Mouse (Mus musculus) lung, embryonic 15.5 days (tissue): ENCODE data around the gene Bglap3. TPM values are rescaled to one million over a fixed set of nuclear protein-coding genes. Genes with fewer than 3 reads are reported as not detected.

Source experiments
- ATAC-seq: fragments of 200-750 bp; cut with Nextera tagmentation; 2 replicates; pipeline ENCODE4 v1.8.0; 2017; ENCODE audit warnings: moderate number of reproducible peaks, borderline replicate concordance; ENCODE audit not compliant: low FRiP score, low TSS enrichment; ENCODE audit errors: extremely low read depth
- H3K27ac ChIP-seq: fragments of 300-500 bp; sonication (generic); 2 replicates; pipeline ENCODE4 v1.5.1; 2015; ENCODE audit warnings: moderate library complexity, mild to moderate bottlenecking, inconsistent platforms
- H3K27me3 ChIP-seq: fragments of 300-500 bp; sonication (generic); 2 replicates; pipeline ENCODE4 v1.6.1; 2015; ENCODE audit warnings: inconsistent platforms
- H3K36me3 ChIP-seq: fragments of 300-500 bp; sonication (generic); 2 replicates; pipeline ENCODE4 v1.6.1; 2015; ENCODE audit warnings: inconsistent platforms
- H3K4me1 ChIP-seq: fragments of 300-500 bp; sonication (generic); 2 replicates; pipeline ENCODE4 v1.6.1; 2015; ENCODE audit warnings: inconsistent platforms
- H3K4me2 ChIP-seq: fragments of 300-500 bp; sonication (generic); 2 replicates; pipeline ENCODE4 v1.6.1; 2015; ENCODE audit warnings: inconsistent platforms, mild to moderate bottlenecking, moderate library complexity
- H3K4me3 ChIP-seq: fragments of 300-500 bp; sonication (generic); 2 replicates; pipeline ENCODE4 v1.5.1; 2015; ENCODE audit warnings: mild to moderate bottlenecking, inconsistent platforms
- H3K9ac ChIP-seq: fragments of 300-500 bp; sonication (generic); 2 replicates; pipeline ENCODE4 v1.6.1; 2015; ENCODE audit warnings: inconsistent platforms
- H3K9me3 ChIP-seq: fragments of 300-500 bp; sonication (generic); 2 replicates; pipeline ENCODE4 v1.6.1; 2016; ENCODE audit warnings: inconsistent platforms
- WGBS: fragments of 180-500 bp; shearing (Covaris S2); methylation state at CpG from one replicate; pipeline ENCODE4 v1.1.7; 2015; 5-methylcytosine and 5-hydroxymethylcytosine counted together
- polyA plus RNA-seq: library from polyadenylated mRNA; unstranded; fragments of >200 nt; fragmentation: Nextera tagmentation; extraction: Ambion mirVana; gene quantifications from 2 replicates; pipeline ENCODE4 v1.2.1, GENCODE M21; 2015

Gene Bglap3
- polyA plus RNA-seq, 1 experiment from 2014 or later = not detected

- Histone ChIP-seq H3K36me3 (peaks cover 22% of the 10 kb centered on the region; the same call in 1 of the 2 replicates), H3K27me3 (no peaks in the 10 kb centered on the region), H3K4me1 (peaks cover 6% of the 10 kb centered on the region; the same call in 1 of the 2 replicates), H3K4me2 (no peak overlapping the region), H3K27ac (no peak overlapping the region), H3K4me3 (no peak overlapping the region), H3K9ac (no peak overlapping the region), H3K9me3 (no peaks in the 10 kb centered on the region)
- ATAC-seq = no peak
- 23% methylated on average over 2 of the region's 2 CpGs for WGBS
Measured at GRCm38 (mm10) chr3:88331282-88331681, 41.3 kb downstream of the Bglap3 start.

DNA sequence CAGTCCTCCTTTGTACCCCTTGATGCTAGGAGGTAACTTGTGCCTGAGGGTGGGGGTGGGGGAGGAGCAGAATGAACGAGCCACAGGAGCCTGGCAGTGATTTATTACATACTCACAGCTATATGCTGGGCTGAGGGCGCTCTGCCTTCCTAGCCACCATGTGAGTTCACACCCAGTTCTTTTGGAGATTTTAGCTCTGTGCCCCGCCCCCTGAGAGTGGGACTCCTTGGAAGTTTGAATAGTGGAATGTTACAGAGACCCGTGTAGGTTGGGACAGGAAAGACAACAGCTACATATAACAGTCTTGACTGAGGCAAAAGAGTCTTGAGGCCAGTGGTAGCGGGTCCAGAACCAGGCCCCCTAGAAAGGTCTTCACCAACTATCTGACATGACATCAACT is 43.6 kb downstream of the Bglap3 start:
- Histone ChIP-seq H3K4me1 (peaks cover 9% of the 10 kb centered on the region), H3K4me3 (no peak overlapping the region), H3K27ac (no peak overlapping the region), H3K9ac (no peak overlapping the region), H3K36me3 (peaks cover 22% of the 10 kb centered on the region; the same call in 1 of the 2 replicates), H3K9me3 (no peaks in the 10 kb centered on the region), H3K4me2 (no peak overlapping the region), H3K27me3 (no peaks in the 10 kb centered on the region)
- ATAC-seq = no peak
- 57% methylated on average over 5 of the region's 5 CpGs for WGBS

GRCm38 (mm10) chr3:88324951-88325405 is 47.6 kb downstream of the Bglap3 start, which contains the start of gene Glmp:
Glmp (plus strand) TSS chr3:88325023.
- Histone ChIP-seq H3K9ac (peak within 1 kb of the TSS; percentile 66), H3K27ac (0 out of 2 replicates have a peak within 1 kb of the TSS, but pooled peaks have one; percentile 3), H3K4me2 (peak within 1 kb of the TSS; percentile 81), H3K36me3 (peaks cover 50% of the 10 kb centered on the region), H3K27me3 (no peaks in the 10 kb centered on the region), H3K4me1 (peaks cover 9% of the 10 kb centered on the region), H3K9me3 (no peaks in the 10 kb centered on the region), H3K4me3 (peak within 1 kb of the TSS; percentile 56)
- ATAC-seq = peak; percentile 76; the same call in 1 of the 2 replicates
- WGBS = under 1% methylated on average over 10 of the region's 10 CpGs

Other genes with a start within 250 kb of the Bglap3 start
- gene Mef2d, start 230.4 kb downstream of the Bglap3 start, polyA plus RNA-seq = 16.7 and 20.4 TPM in 2 replicates
- gene Rhbg, start 118.0 kb downstream of the Bglap3 start, polyA plus RNA-seq = 0.34 and 0.42 TPM in 2 replicates
- 0.23 and 0.35 TPM in 2 replicates for gene Gm38392, start 85.5 kb downstream of the Bglap3 start, polyA plus RNA-seq
- 10.0 and 12.2 TPM in 2 replicates for gene Tsacc, start 75.7 kb downstream of the Bglap3 start, polyA plus RNA-seq
- 525 and 549 TPM in 2 replicates for gene Cct3, start 75.6 kb downstream of the Bglap3 start, polyA plus RNA-seq
- 192 and 203 TPM in 2 replicates for gene Glmp, start 47.7 kb downstream of the Bglap3 start, polyA plus RNA-seq
- gene Tmem79, start 36.6 kb downstream of the Bglap3 start, polyA plus RNA-seq = 7.5 and 9.5 TPM in 2 replicates
- gene Smg5, start 36.5 kb downstream of the Bglap3 start, polyA plus RNA-seq = 49.4 and 53.1 TPM in 2 replicates
- gene Paqr6, start 8.2 kb downstream of the Bglap3 start, polyA plus RNA-seq = 9.5 and 10.1 TPM in 2 replicates
- gene Bglap2, start 6.0 kb upstream of the Bglap3 start, polyA plus RNA-seq = not detected in 2 replicates
- gene Bglap, start 11.7 kb upstream of the Bglap3 start, polyA plus RNA-seq = 0.53 TPM in 1 of 2 replicates, not detected in the other
- 158 and 164 TPM in 2 replicates for gene Pmf1, start 37.6 kb upstream of the Bglap3 start, polyA plus RNA-seq
- gene Slc25a44, start 52.4 kb upstream of the Bglap3 start, polyA plus RNA-seq = 13.9 and 14.8 TPM in 2 replicates
- 4.5 and 5.3 TPM in 2 replicates for gene Sema4a, start 88.4 kb upstream of the Bglap3 start, polyA plus RNA-seq
- gene Lmna, start 137.2 kb upstream of the Bglap3 start, polyA plus RNA-seq = 111 and 121 TPM in 2 replicates
- 15.8 and 16.8 TPM in 2 replicates for gene Mex3a, start 159.7 kb upstream of the Bglap3 start, polyA plus RNA-seq
- gene Rab25, start 175.6 kb upstream of the Bglap3 start, polyA plus RNA-seq = 33.1 and 36.4 TPM in 2 replicates
- gene Lamtor2, start 180.3 kb upstream of the Bglap3 start, polyA plus RNA-seq = 165 and 178 TPM in 2 replicates
- 46.4 and 49.4 TPM in 2 replicates for gene Ubqln4, start 181.0 kb upstream of the Bglap3 start, polyA plus RNA-seq
- 290 and 301 TPM in 2 replicates for gene Ssr2, start 203.1 kb upstream of the Bglap3 start, polyA plus RNA-seq
- gene Arhgef2, start 233.2 kb upstream of the Bglap3 start, polyA plus RNA-seq = 105 and 116 TPM in 2 replicates